Mouse (Mus musculus): ENCODE results near the gene Fbn1. TPM values are rescaled to one million over a fixed set of nuclear protein-coding genes. Genes with fewer than 3 reads are reported as not detected.

The Fbn1 gene
- polyA plus RNA-seq, 1 experiment from 2014 or later, result 15.5 TPM

DNA sequence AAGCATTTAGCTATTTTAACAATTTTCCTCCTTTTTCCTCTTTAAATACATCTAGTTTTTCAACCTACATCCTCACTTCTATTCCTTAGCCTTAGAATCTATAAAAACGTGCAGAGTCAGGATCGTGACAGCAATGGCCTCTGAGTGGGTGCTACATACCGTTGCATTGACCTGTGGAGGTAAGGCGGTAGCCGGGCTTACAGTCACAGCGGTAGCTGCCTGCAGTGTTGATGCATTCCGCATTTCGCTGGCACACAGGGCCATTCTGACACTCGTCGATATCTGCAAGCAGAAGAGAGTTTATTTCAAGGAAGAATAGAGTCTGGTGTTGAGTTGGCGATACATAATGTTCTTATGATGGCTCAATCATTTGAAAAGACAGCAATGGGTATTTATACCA lies 172.6 kb downstream of the Fbn1 start:
- no peak for ATAC-seq (ENCODE audit: low FRiP score, low TSS enrichment)
- Histone ChIP-seq H3K36me3 (ENCODE audit: insufficient read depth, low read length) (peaks cover 13% of the 10 kb centered on the region), H3K27ac (ENCODE audit: low read length) (no peak overlapping the region), H3K27me3 (ENCODE audit: insufficient read depth, low read length) (no peaks in the 10 kb centered on the region), H3K9ac (replicated peaks; ENCODE audit: low read length) (no peak overlapping the region), H3K4me3 (ENCODE audit: low read length) (no peak overlapping the region), H3K4me2 (replicated peaks; ENCODE audit: low read depth, low read length) (no peak overlapping the region), H3K9me3 (ENCODE audit: low read length) (no peaks in the 10 kb centered on the region), H3K4me1 (ENCODE audit: insufficient read depth, low read length) (no peaks in the 10 kb centered on the region)
- 95% methylated on average over 11 of the region's 11 CpGs for WGBS

DNA sequence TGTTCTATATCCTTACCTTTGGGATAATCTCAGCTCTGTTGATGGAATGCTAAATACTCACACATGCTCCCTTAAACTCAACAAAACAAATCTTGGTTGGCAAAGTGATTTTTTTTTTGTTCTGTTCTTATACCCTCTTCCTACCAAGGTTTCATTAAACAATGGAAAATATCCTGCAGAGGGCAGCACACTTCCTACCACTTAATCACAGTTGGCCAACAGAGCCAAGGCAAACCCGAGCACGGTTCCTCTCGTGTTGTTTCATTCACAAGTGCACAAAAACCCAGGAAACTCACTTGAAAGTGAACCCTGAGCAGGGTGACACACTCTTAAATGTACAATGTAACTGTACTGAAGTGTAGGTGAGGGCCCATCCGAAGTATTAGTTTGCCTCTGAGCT lies 173.6 kb downstream of the Fbn1 start:
- Histone ChIP-seq H3K27me3 (ENCODE audit: insufficient read depth, low read length) (no peaks in the 10 kb centered on the region), H3K4me3 (ENCODE audit: low read length) (no peak overlapping the region), H3K4me1 (ENCODE audit: insufficient read depth, low read length) (no peaks in the 10 kb centered on the region), H3K9me3 (ENCODE audit: low read length) (no peaks in the 10 kb centered on the region), H3K27ac (ENCODE audit: low read length) (no peak overlapping the region), H3K36me3 (ENCODE audit: insufficient read depth, low read length) (peaks cover 13% of the 10 kb centered on the region), H3K4me2 (replicated peaks; ENCODE audit: low read depth, low read length) (no peak overlapping the region), H3K9ac (replicated peaks; ENCODE audit: low read length) (no peak overlapping the region)
- WGBS, result 71% methylated on average over 4 of the region's 4 CpGs
- no peak for ATAC-seq (ENCODE audit: low FRiP score, low TSS enrichment)

DNA sequence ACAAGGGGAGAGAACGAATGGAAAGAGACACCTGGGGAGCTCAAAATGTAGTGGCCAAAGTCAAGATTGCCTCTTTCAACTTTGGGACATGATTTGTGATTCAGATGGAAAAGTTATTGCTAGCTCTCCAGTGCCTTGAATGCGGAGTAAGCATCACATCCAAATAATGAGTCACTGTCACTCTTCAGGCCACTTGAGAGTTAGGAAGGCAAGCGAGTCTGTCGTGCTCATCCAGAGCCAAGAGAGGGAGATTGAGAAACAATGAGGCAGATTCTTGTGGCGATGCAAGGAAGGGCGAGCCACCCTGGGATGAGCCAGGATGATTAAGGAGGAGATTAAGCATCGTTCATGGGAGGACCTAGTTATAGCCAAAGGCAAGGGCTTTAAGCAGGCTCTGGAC lies 176.2 kb downstream of the Fbn1 start:
- Histone ChIP-seq H3K4me3 (ENCODE audit: low read length) (no peak overlapping the region), H3K9me3 (ENCODE audit: low read length) (no peaks in the 10 kb centered on the region), H3K36me3 (ENCODE audit: insufficient read depth, low read length) (peaks cover 15% of the 10 kb centered on the region; the same call in 1 of the 2 replicates), H3K27me3 (ENCODE audit: insufficient read depth, low read length) (no peaks in the 10 kb centered on the region), H3K4me1 (ENCODE audit: insufficient read depth, low read length) (no peaks in the 10 kb centered on the region), H3K9ac (replicated peaks; ENCODE audit: low read length) (no peak overlapping the region), H3K27ac (ENCODE audit: low read length) (no peak overlapping the region), H3K4me2 (replicated peaks; ENCODE audit: low read depth, low read length) (no peak overlapping the region)
- 91% methylated on average over 7 of the region's 7 CpGs for WGBS
- no peak for ATAC-seq (ENCODE audit: low FRiP score, low TSS enrichment)

DNA sequence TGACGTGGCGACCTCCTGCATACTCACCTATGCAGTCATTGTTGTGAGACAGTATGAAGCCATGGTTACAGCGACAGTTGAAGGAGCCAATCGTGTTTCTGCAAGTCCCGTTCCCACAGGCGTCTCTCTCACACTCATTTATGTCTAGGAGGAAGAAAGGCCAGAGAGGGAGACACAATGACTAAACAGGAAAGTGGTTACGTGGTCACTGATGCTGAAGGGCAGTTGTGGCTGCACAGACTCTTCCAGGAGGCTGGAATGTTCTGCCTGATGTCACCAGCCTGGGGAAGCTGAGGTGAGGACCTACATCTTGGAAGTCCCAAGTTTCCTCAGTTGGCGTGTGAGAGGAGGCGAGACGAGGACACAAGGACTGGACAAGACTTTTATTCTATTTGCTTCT lies 177.3 kb downstream of the Fbn1 start:
- WGBS, result 92% methylated on average over 10 of the region's 10 CpGs

DNA sequence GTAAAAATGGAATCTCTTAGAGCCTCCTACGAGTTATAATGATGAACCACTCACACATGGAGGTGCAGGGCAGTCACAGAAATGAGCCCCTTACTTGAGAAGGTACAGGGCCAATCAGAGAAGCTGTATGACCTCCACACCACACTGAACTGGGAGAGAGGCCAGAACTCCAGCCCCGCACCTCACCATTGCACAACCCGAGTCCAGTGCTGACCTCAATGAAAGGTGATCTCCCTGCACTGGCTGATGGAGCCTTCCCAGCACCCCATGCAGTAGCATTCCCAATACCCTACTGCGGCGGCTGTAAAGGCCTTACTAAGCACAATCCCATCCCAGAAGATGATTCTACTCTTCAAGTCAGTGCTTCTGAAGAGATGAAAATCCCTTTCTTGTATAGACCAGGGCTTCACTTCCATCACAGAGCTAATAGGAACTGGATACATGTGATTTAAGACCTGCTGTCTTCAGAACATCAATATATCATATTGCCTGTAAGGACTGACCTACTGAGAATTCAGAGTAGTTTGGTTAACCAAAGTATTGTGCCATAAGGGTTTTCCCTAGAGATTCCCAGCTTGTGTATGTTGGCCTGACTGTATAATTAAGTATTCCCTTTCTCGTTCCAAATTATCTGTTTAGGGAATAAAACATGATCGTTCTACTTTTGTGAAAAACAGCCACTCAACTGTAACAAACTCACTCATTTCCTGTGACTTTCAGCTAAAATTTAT lies 182.5 kb downstream of the Fbn1 start:
- ATAC-seq (ENCODE audit: low FRiP score, low TSS enrichment), result peak; percentile 62; the same call in 1 of the 2 replicates
- 52% methylated on average over 7 of the region's 7 CpGs for WGBS

More for the DNA sequence above, 177.3 kb downstream of the Fbn1 start:
- no peak for ATAC-seq (ENCODE audit: low FRiP score, low TSS enrichment)
- Histone ChIP-seq H3K4me3 (ENCODE audit: low read length) (no peak overlapping the region), H3K9ac (replicated peaks; ENCODE audit: low read length) (no peak overlapping the region), H3K9me3 (ENCODE audit: low read length) (no peaks in the 10 kb centered on the region), H3K27ac (ENCODE audit: low read length) (no peak overlapping the region), H3K36me3 (ENCODE audit: insufficient read depth, low read length) (peaks cover 15% of the 10 kb centered on the region; the same call in 1 of the 2 replicates), H3K4me2 (replicated peaks; ENCODE audit: low read depth, low read length) (no peak overlapping the region), H3K27me3 (ENCODE audit: insufficient read depth, low read length) (no peaks in the 10 kb centered on the region), H3K4me1 (ENCODE audit: insufficient read depth, low read length) (no peaks in the 10 kb centered on the region)

DNA sequence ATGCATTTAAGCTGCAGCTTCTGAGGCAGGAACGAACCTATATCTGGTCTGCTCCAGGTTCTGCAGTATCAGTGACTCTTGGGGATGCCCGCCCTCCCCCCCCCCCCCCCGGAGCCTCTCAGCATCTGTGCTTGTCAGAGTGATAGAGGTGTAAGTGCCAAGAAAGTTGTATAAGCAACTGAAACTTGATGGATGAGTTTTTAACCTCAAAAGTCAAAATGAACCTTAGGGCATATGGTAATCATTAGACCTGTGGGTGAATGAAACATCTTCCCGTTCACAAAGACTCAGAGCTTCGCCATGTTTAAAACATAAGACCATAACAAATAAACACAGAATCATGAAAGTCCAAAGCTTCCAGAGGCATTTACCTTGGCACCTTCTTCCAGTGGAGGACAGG lies 183.3 kb downstream of the Fbn1 start:
- Histone ChIP-seq H3K4me1 (ENCODE audit: insufficient read depth, low read length) (peaks cover 15% of the 10 kb centered on the region), H3K4me2 (replicated peaks; ENCODE audit: low read depth, low read length) (no peak overlapping the region), H3K9ac (replicated peaks; ENCODE audit: low read length) (no peak overlapping the region), H3K4me3 (ENCODE audit: low read length) (no peak overlapping the region), H3K9me3 (ENCODE audit: low read length) (no peaks in the 10 kb centered on the region), H3K36me3 (ENCODE audit: insufficient read depth, low read length) (peaks cover 5% of the 10 kb centered on the region; the same call in 1 of the 2 replicates), H3K27ac (ENCODE audit: low read length) (peak overlapping the region; percentile 46; the same call in 1 of the 2 replicates), H3K27me3 (ENCODE audit: insufficient read depth, low read length) (no peaks in the 10 kb centered on the region)
- WGBS, result 69% methylated on average over 5 of the region's 5 CpGs
- no peak for ATAC-seq (ENCODE audit: low FRiP score, low TSS enrichment)

More for the DNA sequence above, 182.5 kb downstream of the Fbn1 start:
- Histone ChIP-seq H3K4me2 (replicated peaks; ENCODE audit: low read depth, low read length) (no peak overlapping the region), H3K27ac (ENCODE audit: low read length) (peak overlapping the region; percentile 46; the same call in 1 of the 2 replicates), H3K27me3 (ENCODE audit: insufficient read depth, low read length) (no peaks in the 10 kb centered on the region), H3K9ac (replicated peaks; ENCODE audit: low read length) (no peak overlapping the region), H3K9me3 (ENCODE audit: low read length) (no peaks in the 10 kb centered on the region), H3K4me1 (ENCODE audit: insufficient read depth, low read length) (peaks cover 15% of the 10 kb centered on the region), H3K36me3 (ENCODE audit: insufficient read depth, low read length) (peaks cover 6% of the 10 kb centered on the region; the same call in 1 of the 2 replicates), H3K4me3 (ENCODE audit: low read length) (no peak overlapping the region)

DNA sequence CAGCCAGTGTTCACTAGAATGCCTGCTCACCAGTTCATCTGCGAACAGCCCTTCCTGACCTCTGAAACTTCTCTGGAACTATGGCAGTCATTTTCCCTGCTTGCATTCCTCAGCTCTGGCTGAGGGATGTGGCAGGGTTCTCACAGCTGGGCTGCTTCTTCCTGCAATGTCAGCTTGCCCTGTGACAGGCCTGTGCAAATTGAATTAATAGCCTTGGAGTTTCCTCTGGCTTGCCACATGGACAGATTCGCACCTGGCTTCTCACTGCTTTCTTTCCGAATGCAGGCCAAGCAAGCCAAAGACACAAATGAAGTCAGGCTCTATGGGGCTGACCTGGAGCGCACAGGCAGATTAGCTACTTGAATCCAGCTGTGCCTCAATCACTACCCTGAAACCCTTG lies 184.4 kb downstream of the Fbn1 start:
- no peak overlapping the region for H3K4me2 ChIP-seq (replicated peaks; ENCODE audit: low read depth, low read length)
- no peaks in the 10 kb centered on the region for H3K9me3 ChIP-seq (ENCODE audit: low read length)
- no peaks in the 10 kb centered on the region for H3K27me3 ChIP-seq (ENCODE audit: insufficient read depth, low read length)
- no peak overlapping the region for H3K4me3 ChIP-seq (ENCODE audit: low read length)
- ATAC-seq (ENCODE audit: low FRiP score, low TSS enrichment), result peak; percentile 70
- peaks cover 15% of the 10 kb centered on the region for H3K4me1 ChIP-seq (ENCODE audit: insufficient read depth, low read length)
- H3K27ac ChIP-seq (ENCODE audit: low read length), result no peak overlapping the region; the same call in 1 of the 2 replicates
- H3K36me3 ChIP-seq (ENCODE audit: insufficient read depth, low read length), result peaks cover 5% of the 10 kb centered on the region; the same call in 1 of the 2 replicates
- 27% methylated on average over 4 of the region's 4 CpGs for WGBS
- no peak overlapping the region for H3K9ac ChIP-seq (replicated peaks; ENCODE audit: low read length)

DNA sequence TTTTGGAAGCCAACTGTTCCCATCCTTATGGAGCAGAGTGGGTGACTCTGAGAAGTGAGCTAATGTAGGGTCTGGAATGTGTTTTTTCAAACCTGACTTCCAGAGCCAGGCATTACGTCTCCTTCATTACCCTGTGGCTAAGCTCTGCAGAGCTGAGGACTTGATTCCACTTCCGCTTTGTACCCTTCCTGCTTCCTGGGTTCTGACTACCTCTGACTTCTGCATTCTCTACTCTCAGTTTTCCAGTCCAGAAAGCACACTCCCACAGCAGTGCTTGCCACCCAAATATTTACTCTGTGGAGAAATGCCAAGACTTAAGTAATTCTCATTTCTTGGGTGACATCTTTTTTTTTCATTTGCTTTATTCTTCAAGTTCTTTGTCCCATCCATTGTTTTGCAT lies 185.2 kb downstream of the Fbn1 start:
- 79% methylated on average over 2 of the region's 2 CpGs for WGBS
- no peak for ATAC-seq (ENCODE audit: low FRiP score, low TSS enrichment)
- Histone ChIP-seq H3K36me3 (ENCODE audit: insufficient read depth, low read length) (peaks cover under 1% of the 10 kb centered on the region; the same call in 1 of the 2 replicates), H3K4me3 (ENCODE audit: low read length) (no peak overlapping the region), H3K4me2 (replicated peaks; ENCODE audit: low read depth, low read length) (no peak overlapping the region), H3K4me1 (ENCODE audit: insufficient read depth, low read length) (peaks cover 15% of the 10 kb centered on the region), H3K9me3 (ENCODE audit: low read length) (no peaks in the 10 kb centered on the region), H3K27me3 (ENCODE audit: insufficient read depth, low read length) (no peaks in the 10 kb centered on the region), H3K27ac (ENCODE audit: low read length) (no peak overlapping the region), H3K9ac (replicated peaks; ENCODE audit: low read length) (no peak overlapping the region)

DNA sequence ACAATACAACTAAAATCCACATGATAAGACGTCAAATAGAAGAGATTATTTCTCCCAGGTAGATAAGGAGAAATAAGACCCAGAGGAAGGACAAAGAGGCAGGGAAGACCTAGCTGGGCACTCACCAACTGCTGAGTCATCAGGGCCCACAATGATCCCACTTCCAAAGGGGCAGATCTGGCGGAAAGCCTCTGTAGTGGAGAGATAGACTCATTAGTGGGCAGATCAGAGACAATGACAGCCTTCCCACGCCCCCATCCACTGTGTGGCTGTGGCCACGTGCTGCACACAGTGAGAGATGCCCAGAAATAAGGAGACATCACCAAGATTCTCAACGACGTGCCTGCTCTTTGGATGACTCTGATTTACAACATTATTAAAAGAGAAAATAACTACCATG lies 186.7 kb downstream of the Fbn1 start:
- no peak overlapping the region for H3K4me3 ChIP-seq (ENCODE audit: low read length)
- no peak overlapping the region for H3K27ac ChIP-seq (ENCODE audit: low read length)
- H3K36me3 ChIP-seq (ENCODE audit: insufficient read depth, low read length), result peaks cover 10% of the 10 kb centered on the region; the same call in 1 of the 2 replicates
- ATAC-seq (ENCODE audit: low FRiP score, low TSS enrichment), result no peak
- H3K27me3 ChIP-seq (ENCODE audit: insufficient read depth, low read length), result no peaks in the 10 kb centered on the region
- peaks cover 15% of the 10 kb centered on the region for H3K4me1 ChIP-seq (ENCODE audit: insufficient read depth, low read length)
- no peak overlapping the region for H3K9ac ChIP-seq (replicated peaks; ENCODE audit: low read length)
- no peaks in the 10 kb centered on the region for H3K9me3 ChIP-seq (ENCODE audit: low read length)
- 79% methylated on average over 6 of the region's 6 CpGs for WGBS
- no peak overlapping the region for H3K4me2 ChIP-seq (replicated peaks; ENCODE audit: low read depth, low read length)

DNA sequence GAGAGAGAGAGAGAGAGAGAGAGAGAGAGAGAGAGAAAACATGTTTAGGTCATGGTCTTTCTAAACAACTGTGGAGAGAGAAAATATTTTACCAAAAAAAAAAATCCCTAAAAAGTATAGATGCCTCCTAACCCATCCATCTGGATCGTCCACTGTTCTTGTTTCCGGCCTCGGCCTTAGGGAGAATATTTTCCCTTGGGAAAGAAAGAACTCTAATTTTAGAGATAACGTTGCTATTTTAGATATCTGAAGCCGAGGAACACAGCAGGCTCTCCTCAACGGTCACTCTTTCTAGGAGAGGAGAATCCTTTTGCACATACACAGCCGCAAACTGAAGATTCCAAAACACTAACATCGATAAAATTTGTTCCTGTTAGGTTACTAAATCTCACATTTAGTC lies 188.1 kb downstream of the Fbn1 start:
- H3K9ac ChIP-seq (replicated peaks; ENCODE audit: low read length), result no peak overlapping the region
- no peak overlapping the region for H3K4me2 ChIP-seq (replicated peaks; ENCODE audit: low read depth, low read length)
- peaks cover 12% of the 10 kb centered on the region; the same call in 1 of the 2 replicates for H3K36me3 ChIP-seq (ENCODE audit: insufficient read depth, low read length)
- ATAC-seq (ENCODE audit: low FRiP score, low TSS enrichment), result no peak
- 77% methylated on average over 8 of the region's 8 CpGs for WGBS
- H3K27ac ChIP-seq (ENCODE audit: low read length), result no peak overlapping the region
- no peaks in the 10 kb centered on the region for H3K27me3 ChIP-seq (ENCODE audit: insufficient read depth, low read length)
- H3K4me3 ChIP-seq (ENCODE audit: low read length), result no peak overlapping the region
- H3K4me1 ChIP-seq (ENCODE audit: insufficient read depth, low read length), result peaks cover 10% of the 10 kb centered on the region
- H3K9me3 ChIP-seq (ENCODE audit: low read length), result no peaks in the 10 kb centered on the region

All from kidney, embryonic 16.5 days (tissue).